Mouse (Mus musculus) stomach, embryonic 16.5 days (tissue): ENCODE measurements around the gene Trim47. TPM values are rescaled to one million over a fixed set of nuclear protein-coding genes. Genes with fewer than 3 reads are reported as not detected.
A peak's percentile ranks its signal among the peaks of the same experiment; 100 is the strongest.
"Not testable (repeated sequence)": the region's sequence is repeated elsewhere in the genome, so short reads cannot be mapped to it uniquely, and the experiment has no call there.

Experiments used
- ATAC-seq: fragments of 200-750 bp; cut with Nextera tagmentation; 2 replicates; pipeline ENCODE4 v1.8.0; 2017; ENCODE audit warnings: moderate number of reproducible peaks, moderate TSS enrichment; ENCODE audit not compliant: insufficient read depth, low FRiP score
- H3K27ac ChIP-seq: fragments of 300-500 bp; sonication (generic); 2 replicates; pipeline ENCODE4 v1.5.1; 2014; ENCODE audit warnings: low read length
- H3K27me3 ChIP-seq: fragments of 300-500 bp; sonication (generic); 2 replicates; pipeline ENCODE4 v1.6.1; 2014; ENCODE audit warnings: low read length, control low read depth, mixed read lengths; ENCODE audit not compliant: control insufficient read depth, insufficient read depth
- H3K36me3 ChIP-seq: fragments of 300-500 bp; sonication (generic); 2 replicates; pipeline ENCODE4 v1.6.1; 2014; ENCODE audit warnings: low read length; ENCODE audit not compliant: control insufficient read depth, insufficient read depth
- H3K4me1 ChIP-seq: fragments of 300-500 bp; sonication (generic); 2 replicates; pipeline ENCODE4 v1.6.1; 2014; ENCODE audit warnings: low read length, control low read depth, mixed read lengths; ENCODE audit not compliant: control insufficient read depth, insufficient read depth
- H3K4me2 ChIP-seq: fragments of 300-500 bp; sonication (generic); 2 replicates; pipeline ENCODE4 v1.6.1; 2014; ENCODE audit warnings: low read depth, low read length, mixed read lengths
- H3K4me3 ChIP-seq: fragments of 300-500 bp; sonication (generic); replicated peaks from 2 replicates; pipeline ENCODE4 v1.5.1; 2014; ENCODE audit warnings: mild to moderate bottlenecking, low read length
- H3K9ac ChIP-seq: fragments of 300-500 bp; sonication (generic); 2 replicates; pipeline ENCODE4 v1.6.1; 2014; ENCODE audit warnings: low read length
- H3K9me3 ChIP-seq: fragments of 300-500 bp; sonication (generic); replicated peaks from 2 replicates; pipeline ENCODE4 v1.6.1; 2016; ENCODE audit warnings: low read length, control low read depth; ENCODE audit not compliant: control insufficient read depth
- WGBS: fragments of 180-500 bp; shearing (Covaris S2); extraction: QIAGEN DNeasy Blood & Tissue Kit; methylation state at CpG from one replicate; pipeline ENCODE4 v1.1.7; 2014; 5-methylcytosine and 5-hydroxymethylcytosine counted together
- polyA plus RNA-seq: library from polyadenylated mRNA; unstranded; fragments of >200 nt; fragmentation: Nextera tagmentation; extraction: Ambion mirVana; gene quantifications from 2 replicates; pipeline ENCODE4 v1.2.1, GENCODE M21; 2015

Trim47 gene
- polyA plus RNA-seq, 1 experiment from 2014 or later = 22.7 TPM

DNA sequence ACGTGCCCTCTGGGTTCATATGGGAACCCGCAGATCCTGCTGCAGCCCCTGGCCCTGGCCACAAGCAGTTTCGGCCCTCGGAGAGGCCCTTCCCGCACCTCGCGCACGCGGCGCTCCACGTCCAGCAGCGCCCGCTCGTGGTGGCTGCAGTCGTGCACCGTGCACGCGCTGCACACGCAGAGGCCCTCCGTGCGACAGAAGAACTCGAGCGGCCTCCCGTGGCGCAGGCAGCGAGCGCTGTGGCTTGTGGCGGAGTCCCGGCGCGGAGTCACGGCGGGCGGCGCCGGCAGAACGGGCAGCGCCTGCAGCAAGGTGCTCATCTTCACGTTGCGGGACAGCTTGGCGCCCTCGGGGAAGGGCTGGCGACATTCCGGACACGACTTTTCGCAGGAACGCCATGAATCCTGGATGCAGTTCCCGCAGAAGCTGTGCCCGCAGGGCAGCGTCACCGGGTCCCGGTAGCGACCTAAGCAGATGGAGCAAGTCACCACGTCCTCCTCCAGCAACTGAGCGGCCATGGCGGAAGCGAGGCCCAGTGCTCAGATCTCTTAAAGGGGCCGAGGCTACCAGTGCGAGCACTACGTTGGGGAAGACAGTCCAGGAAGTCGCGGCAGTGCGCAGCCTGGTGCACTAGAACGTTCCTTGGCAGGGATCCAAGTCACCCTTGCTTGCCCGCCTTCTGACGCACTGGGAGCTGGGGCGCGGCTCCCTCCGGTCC is 3.6 kb upstream of the Trim47 start, which contains the start of gene Trim65:
Gene Trim65 (minus strand): TSS at position 641 of the 718 bp plus-strand sequence.
- peak within 1 kb of the TSS; percentile 58 for H3K4me2 ChIP-seq
- H3K4me1 ChIP-seq = peaks cover 40% of the 10 kb centered on the region
- H3K27me3 ChIP-seq = no peaks in the 10 kb centered on the region
- peaks cover 13% of the 10 kb centered on the region for H3K36me3 ChIP-seq
- no peaks in the 10 kb centered on the region for H3K9me3 ChIP-seq
- WGBS = under 1% methylated on average over 69 of the region's 69 CpGs
- H3K9ac ChIP-seq = peak within 1 kb of the TSS; percentile 89
- H3K4me3 ChIP-seq = peak within 1 kb of the TSS; percentile 70
- ATAC-seq = peak; percentile 87
- peak within 1 kb of the TSS; percentile 99 for H3K27ac ChIP-seq

DNA sequence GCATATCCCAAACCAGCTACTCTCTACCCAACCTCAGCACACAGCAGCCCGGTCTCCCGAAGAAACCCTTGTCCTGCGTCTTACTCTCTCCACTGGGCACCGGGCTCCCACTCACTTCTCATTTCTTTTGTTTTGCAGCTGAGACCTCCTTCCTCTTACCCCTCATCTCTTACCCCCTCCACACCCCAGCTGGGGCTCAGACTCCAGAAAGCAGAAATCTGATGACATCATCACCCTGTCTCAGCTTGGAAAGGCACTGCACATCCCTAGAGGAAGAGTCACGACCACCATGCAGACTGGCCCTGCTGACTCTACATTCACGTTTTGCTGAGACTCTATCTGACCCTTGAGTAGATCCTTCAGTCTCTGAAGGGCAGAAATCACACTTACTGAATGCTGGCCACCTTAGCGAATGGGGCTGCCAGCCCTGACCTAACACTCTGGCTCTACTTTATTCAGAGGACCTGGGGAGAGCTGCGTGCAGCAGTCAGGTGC is 3.0 kb upstream of the Trim47 start:
- Histone ChIP-seq H3K4me3 (peak overlapping the region; percentile 70), H3K9me3 (no peaks in the 10 kb centered on the region), H3K4me1 (peaks cover 40% of the 10 kb centered on the region), H3K9ac (peak overlapping the region; percentile 89), H3K4me2 (peak overlapping the region; percentile 58), H3K27ac (peak overlapping the region; percentile 99), H3K27me3 (no peaks in the 10 kb centered on the region), H3K36me3 (peaks cover 18% of the 10 kb centered on the region)
- peak; percentile 1; the same call in 1 of the 2 replicates for ATAC-seq
- 41% methylated on average over 8 of the region's 8 CpGs for WGBS

DNA sequence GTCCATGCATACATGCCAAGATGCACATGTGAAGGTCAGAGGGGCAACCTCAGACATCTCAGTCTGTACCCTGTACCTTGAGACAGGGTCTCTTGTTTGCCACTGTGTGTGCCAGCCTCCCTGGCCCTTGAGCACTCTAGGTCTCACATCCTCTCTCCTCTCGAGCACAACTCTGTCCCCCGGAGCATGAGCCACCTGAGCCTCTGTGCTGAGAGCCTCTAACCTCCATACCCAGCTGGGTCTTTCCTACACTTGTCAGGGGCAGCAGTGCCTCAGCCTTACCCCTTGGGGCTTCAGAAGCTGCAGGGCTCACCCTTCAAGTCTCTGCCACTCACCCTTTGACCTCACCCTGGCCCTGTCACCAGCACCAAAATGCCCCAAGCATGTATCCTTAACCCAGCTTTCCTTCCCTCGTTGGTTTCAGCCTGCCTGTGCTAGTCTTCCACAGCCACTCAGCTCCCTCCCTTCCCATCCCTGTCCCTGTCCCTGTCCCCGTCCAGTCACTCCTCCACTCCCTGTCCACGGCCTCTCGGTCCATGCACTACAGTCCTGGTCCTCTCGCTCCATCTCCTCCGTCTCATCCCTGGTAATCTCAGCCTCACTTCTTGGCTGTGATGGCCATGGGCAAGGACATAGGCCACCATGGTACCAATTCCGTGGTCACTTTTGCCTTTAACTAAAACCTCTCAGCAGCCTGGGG is 2.2 kb upstream of the Trim47 start:
- 84% methylated on average over 9 of the region's 9 CpGs for WGBS
- H3K36me3 ChIP-seq = peaks cover 15% of the 10 kb centered on the region
- H3K9me3 ChIP-seq = no peaks in the 10 kb centered on the region
- H3K27ac ChIP-seq = no peak overlapping the region
- H3K4me3 ChIP-seq = peak overlapping the region; percentile 70
- H3K4me2 ChIP-seq = peak overlapping the region; percentile 58
- no peak for ATAC-seq
- peaks cover 40% of the 10 kb centered on the region for H3K4me1 ChIP-seq
- H3K9ac ChIP-seq = peak overlapping the region; percentile 89
- no peaks in the 10 kb centered on the region for H3K27me3 ChIP-seq

DNA sequence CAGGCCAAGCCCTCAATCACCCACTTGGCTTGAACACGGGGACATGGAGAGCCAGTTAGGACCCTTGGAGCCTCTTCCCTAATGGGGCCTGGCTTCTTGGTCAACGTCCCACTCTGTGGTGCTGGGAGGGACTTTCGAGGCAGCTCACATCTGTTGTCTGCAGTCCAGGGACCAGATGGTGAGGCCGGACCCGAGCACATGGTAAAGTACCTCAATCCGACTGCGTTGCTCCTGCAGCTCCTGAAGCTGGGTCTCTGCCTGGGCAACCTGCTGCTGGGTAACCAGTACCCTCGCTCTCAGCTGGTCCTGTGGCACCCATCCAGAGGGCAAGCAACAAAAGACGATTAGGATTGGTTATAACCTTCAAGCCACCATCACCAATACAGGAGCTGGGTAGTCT is 976 bp upstream of the Trim47 start:
- peaks cover 15% of the 10 kb centered on the region for H3K36me3 ChIP-seq
- H3K27me3 ChIP-seq = no peaks in the 10 kb centered on the region
- H3K4me3 ChIP-seq = no peak overlapping the region
- no peak for ATAC-seq
- peak overlapping the region; percentile 75; the same call in 1 of the 2 replicates for H3K27ac ChIP-seq
- H3K4me2 ChIP-seq = peak overlapping the region; percentile 45
- WGBS = 71% methylated on average over 9 of the region's 9 CpGs
- peaks cover 40% of the 10 kb centered on the region for H3K4me1 ChIP-seq
- H3K9me3 ChIP-seq = no peaks in the 10 kb centered on the region
- H3K9ac ChIP-seq = peak overlapping the region; percentile 65

DNA sequence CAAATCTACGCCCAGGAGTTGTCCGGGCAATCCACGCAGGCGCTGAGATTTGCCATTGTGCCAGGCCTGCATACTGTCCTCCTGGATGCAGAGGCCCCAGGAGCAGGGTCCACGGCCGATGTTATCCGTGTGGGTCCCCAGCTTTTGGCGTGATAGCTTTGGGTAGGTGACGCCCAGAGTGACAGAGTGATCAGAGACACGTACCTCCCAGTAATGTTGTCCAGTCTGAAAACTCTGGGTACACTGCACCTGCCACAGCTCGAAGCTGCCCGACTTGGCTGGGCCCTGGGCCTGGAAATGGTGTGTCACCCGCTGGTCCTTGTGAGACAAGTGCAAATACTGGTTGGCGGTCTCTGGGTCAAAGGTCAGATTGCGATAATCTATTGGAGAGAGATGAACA is 749 bp downstream of the Trim47 start:
- H3K9ac ChIP-seq = no peak overlapping the region
- H3K9me3 ChIP-seq = no peaks in the 10 kb centered on the region
- H3K4me3 ChIP-seq = no peak overlapping the region
- no peaks in the 10 kb centered on the region for H3K27me3 ChIP-seq
- ATAC-seq = no peak
- H3K4me1 ChIP-seq = peaks cover 31% of the 10 kb centered on the region
- no peak overlapping the region for H3K4me2 ChIP-seq
- 91% methylated on average over 15 of the region's 15 CpGs for WGBS
- H3K27ac ChIP-seq = no peak overlapping the region
- H3K36me3 ChIP-seq = peaks cover 15% of the 10 kb centered on the region

DNA sequence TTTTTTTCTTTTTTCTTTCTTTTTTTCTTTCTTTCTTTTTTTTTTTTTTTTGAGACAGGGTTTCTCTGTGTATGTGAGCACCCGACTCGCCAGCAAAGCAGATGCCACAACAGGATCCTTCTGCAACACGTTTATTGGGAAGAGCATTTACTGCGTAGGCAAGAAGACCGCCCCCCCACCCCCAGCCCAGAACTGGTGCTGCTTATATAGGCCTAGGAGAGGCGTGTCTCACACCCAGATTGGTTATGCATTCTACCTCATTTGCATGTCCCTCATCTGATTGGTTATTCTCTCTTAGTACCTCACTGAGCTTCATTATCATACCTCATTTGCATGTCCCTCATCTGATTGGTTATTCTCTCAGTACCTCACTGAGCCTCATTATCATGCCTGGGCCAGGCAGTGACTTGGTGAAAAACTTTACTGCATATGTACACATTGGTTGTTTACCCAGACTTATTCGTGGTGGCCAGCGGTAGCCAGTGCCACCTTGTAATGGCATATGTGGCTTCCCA is 5.2 kb downstream of the Trim47 start:
- H3K9ac ChIP-seq, ATAC-seq, H3K4me1 ChIP-seq, H3K4me3 ChIP-seq, H3K27ac ChIP-seq, H3K4me2 ChIP-seq, H3K9me3 ChIP-seq, H3K27me3 ChIP-seq: not testable (repeated sequence)
- 91% methylated on average over 8 of the region's 8 CpGs for WGBS
- H3K36me3 ChIP-seq = peaks cover 18% of the 10 kb centered on the region

DNA sequence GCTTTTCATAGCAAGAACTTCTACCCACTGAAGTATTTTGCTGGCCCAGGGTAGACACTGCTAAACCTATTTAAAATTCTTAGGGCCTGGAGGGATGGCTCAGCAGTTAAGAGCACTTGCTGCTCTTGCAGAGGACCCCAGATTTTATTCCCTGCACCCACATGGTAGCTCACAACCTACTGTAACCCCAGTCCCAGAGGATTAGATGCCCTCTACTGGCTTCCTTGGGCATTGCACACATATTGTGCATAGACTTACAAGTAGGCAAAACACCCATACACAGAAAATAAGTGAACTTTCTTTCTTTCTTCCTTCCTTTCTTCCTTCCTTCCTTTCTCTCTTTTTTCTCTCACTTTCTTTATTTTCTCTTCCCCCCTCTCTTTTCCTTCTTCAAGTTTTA is 9.2 kb downstream of the Trim47 start:
- Histone ChIP-seq H3K4me3 (no peak overlapping the region), H3K9ac (no peak overlapping the region), H3K4me1 (no peaks in the 10 kb centered on the region), H3K27me3 (no peaks in the 10 kb centered on the region), H3K36me3 (0 out of 2 replicates have a peak, but pooled peaks cover 3% of the 10 kb centered on the region), H3K4me2 (no peak overlapping the region), H3K9me3 (no peaks in the 10 kb centered on the region), H3K27ac (no peak overlapping the region)
- no peak for ATAC-seq

DNA sequence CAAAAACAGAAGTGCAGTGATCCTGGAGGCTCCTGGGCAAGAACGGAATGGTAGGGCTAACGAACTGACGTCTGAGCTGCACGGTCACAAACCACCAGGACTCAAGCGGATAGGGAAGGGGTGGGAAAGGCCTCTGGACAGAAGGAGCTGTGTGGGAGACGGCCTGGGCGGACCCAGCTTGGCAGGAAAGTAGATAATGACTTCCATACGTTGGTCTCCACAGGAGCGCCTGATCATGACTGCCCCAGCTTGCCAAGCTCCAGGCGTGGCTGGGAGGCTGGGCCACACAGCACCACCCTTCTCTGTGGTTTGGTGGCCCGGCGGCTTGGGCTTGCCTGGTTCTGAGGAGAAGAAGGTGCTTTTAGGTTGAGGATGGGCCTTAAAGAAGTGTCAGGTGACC is 9.8 kb downstream of the Trim47 start:
- no peak for ATAC-seq
- H3K36me3 ChIP-seq = 0 out of 2 replicates have a peak, but pooled peaks cover 3% of the 10 kb centered on the region
- H3K27ac ChIP-seq = no peak overlapping the region
- H3K4me3 ChIP-seq = no peak overlapping the region
- H3K4me2 ChIP-seq = no peak overlapping the region
- H3K9ac ChIP-seq = no peak overlapping the region
- no peaks in the 10 kb centered on the region for H3K9me3 ChIP-seq
- H3K27me3 ChIP-seq = no peaks in the 10 kb centered on the region
- H3K4me1 ChIP-seq = no peaks in the 10 kb centered on the region
- 66% methylated on average over 12 of the region's 12 CpGs for WGBS

DNA sequence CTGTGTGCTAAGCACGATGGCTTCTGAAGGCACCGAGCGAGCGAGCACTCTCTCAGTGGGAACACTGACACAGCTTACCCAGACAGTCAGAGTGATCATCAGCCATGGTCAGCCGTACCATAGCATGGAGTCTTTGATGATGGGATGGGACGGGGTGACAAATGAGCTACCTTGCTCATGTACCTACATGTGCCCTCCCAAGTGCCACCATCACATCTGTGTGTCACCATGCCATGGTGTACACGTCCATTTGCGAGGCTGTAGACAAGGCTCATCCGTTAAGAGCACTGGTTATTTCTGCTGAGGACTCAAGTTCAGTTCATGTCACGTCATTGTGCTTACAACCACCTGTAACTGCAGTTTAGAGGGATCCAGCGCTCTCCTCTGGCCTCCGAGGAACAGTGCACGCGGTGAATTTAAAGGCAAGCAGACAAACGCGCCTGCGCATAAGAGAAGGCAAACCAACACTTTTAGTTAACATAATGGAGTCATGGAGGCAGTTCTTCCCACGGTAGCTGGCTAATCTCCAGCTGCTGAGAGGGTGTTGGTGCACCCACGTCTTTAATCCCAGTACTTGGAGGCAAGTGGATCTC is 15.3 kb downstream of the Trim47 start:
- no peak overlapping the region for H3K4me2 ChIP-seq

More for the DNA sequence above, 15.3 kb downstream of the Trim47 start:
- no peak overlapping the region for H3K4me3 ChIP-seq
- H3K9me3 ChIP-seq = no peaks in the 10 kb centered on the region
- H3K9ac ChIP-seq = no peak overlapping the region
- no peaks in the 10 kb centered on the region for H3K36me3 ChIP-seq
- ATAC-seq = no peak
- 88% methylated on average over 19 of the region's 19 CpGs for WGBS
- H3K4me1 ChIP-seq = peaks cover 33% of the 10 kb centered on the region
- no peak overlapping the region for H3K27ac ChIP-seq
- H3K27me3 ChIP-seq = peaks cover 18% of the 10 kb centered on the region
